Mouse (Mus musculus) brain, embryonic 14.5 days (tissue): ENCODE results near the gene Mnd1.

ENCODE experiments used
- CTCF ChIP-seq: fragments of 200-500 bp; IDR thresholded peaks from 2 replicates; pipeline ENCODE4 v1.5.1; 2012; ENCODE audit warnings: inconsistent platforms, mild to moderate bottlenecking, moderate library complexity, borderline replicate concordance; ENCODE audit not compliant: insufficient read depth, insufficient read length; ENCODE audit errors: extremely low read depth
- POLR2A ChIP-seq: fragments of 200-500 bp; IDR thresholded peaks from 2 replicates; pipeline ENCODE4 v1.6.1; 2012; ENCODE audit warnings: mild to moderate bottlenecking, inconsistent platforms, borderline replicate concordance; ENCODE audit not compliant: poor library complexity, insufficient read depth, insufficient read length, severe bottlenecking; ENCODE audit errors: extremely low read depth

DNA sequence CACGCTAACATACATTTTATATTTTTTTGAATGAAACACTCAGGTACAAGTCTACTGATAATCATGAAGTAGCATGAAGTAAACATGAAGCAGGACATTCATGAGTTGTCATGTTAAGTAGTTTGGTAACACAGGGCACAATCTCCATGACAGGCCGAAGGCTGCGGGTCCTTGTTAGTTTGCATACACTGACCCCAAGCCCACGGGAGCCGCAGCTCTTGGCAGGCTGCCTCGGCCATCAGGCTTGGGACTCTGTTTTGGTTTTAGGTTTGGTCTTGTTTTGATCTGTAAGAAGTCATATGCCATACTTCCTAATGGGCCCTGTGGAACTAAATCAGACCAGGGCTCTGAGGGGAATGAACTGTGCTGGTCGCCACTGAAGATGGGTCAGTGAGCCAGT, 36.9 kb downstream of the Mnd1 start:
- no peak for TF ChIP-seq POLR2A
- TF ChIP-seq CTCF: no peak
